Mouse (Mus musculus): Measurements from ENCODE around the gene Cenpx. TPM values are rescaled to one million over a fixed set of nuclear protein-coding genes. Genes with fewer than 3 reads are reported as not detected.

The Cenpx gene
- 97.1 and 99.7 TPM in 2 replicates for polyA plus RNA-seq (2012)

DNA sequence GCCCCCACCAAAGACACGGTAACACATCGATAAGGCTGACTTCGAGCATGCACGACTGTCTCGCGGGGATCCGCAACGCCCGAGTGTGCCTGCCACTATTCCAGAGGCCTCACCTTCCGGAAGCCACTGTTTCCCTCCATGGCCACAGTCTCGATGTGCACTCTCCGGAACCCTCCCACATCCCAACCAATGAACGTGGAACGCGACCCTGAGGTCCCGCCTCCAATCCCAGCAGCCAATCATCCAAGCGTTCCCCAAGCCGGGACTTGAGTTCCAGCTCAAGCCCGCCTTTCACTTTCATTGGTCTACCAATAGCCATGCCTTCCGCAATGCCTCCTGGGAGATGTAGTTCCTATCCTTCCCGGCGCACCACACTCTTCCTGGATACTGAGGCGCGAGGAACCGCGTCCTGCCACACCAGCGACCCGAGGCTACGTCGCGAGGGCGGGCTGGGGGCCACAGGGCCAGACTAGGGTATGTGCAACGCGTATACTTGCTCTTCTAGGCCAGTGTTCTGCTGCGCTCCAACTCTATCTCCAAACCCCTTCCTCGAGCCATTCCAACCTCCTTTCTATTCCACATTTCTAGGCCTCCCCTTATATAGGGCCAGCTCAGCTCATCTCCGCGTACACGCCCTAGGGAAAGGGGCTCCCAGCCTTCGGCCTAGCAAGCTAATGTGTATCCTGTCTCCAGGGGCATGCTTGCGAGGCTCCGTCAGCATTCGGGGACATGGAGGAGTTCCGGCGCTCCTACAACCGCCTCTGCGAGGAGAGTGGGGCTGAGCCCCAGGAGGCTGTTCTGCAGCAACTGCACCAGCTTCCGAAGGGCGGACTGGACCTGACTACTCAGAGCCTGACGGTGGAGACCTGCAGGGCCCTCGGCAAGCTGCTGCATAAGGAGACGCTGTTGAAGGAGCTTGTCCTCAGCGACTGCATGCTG lies at the start of gene Cenpx, which contains the start of gene Lrrc45:
Gene Cenpx, minus strand, starts transcription at position 159 of the 939 bp plus-strand sequence.
Gene Lrrc45, plus strand, starts transcription at position 346 of the 939 bp plus-strand sequence.

DNA sequence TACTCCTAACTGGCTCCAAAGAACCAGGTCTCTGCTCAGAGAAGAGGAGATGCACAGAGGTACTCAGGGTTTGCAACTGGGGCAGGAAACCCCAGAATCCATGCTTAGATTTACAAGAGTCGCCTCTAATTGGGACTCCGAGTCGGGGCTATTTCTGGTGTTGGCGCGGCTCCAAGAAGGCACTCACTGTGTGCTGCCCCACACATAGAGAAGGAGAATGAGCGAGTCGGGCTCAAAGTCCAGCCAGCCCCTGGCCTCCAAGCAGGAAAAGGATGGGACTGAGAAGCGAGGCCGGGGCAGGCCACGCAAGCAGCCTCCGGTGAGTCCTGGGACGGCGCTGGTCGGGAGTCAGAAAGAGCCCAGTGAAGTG lies 49.1 kb upstream of the Cenpx start, which contains the start of gene Hmga1b:
Gene Hmga1b, plus strand, starts transcription at position 123 of the 370 bp plus-strand sequence.

DNA sequence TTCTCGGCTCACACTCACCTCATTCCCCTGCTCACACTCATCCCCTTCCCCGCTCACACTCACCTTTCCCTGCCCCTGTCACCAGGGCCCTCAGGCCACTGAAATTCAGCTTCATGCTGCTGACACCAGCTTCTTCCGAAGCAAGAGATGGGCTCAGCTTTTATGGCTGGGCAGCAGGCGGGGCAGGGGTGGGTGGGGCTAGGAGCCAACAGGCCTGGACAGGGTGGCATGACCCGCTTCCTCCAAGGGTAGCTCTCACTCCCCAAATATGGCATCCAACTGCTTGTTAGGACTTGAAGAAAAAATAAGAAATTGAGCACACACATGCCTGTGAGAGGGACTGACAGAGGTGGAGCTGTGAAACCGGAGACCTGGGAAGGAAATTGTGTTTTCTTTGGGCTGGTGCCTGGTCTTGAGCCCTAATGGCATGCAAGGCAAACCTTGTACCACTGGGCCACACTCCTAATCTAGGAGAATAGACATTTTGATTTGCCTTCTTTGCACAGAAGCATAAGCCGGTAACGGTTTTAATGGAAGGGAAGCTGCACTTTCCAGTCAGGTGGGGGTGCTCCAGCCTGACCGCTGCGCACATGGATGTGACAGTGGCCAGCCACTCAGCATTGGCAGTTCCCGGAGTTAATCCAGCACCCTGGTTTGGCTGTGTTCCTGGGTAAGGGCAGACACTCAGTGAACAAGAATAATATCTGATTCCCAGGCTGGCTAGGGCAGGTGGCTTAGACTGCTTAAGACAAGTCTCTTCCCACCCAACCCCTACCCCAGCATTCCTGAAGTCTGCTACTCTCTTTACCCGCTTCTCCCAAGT lies 18.5 kb upstream of the Cenpx start, which contains the start of gene Cbr2:
Gene Cbr2, minus strand, starts transcription at position 257 of the 823 bp plus-strand sequence.

DNA sequence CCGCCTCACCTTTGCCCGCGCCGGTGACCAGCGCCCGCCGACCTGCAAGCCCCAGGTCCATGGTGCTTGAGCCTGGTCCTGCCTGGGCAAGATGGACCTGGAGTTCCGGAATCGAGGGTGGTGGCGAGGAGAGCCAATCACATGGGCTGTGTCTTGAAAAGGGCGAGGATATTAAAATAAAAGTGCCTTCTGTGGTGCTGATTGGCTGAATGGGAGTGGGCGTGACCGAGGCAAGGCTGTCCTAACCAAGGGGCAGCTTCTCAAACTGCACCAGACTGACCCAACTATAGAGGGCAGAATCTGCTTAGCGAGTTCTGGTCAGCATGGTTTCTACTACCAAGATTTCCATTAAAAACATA lies 13.6 kb upstream of the Cenpx start, which contains the start of gene Dcxr:
Gene Dcxr, minus strand, starts transcription at position 113 of the 359 bp plus-strand sequence.

DNA sequence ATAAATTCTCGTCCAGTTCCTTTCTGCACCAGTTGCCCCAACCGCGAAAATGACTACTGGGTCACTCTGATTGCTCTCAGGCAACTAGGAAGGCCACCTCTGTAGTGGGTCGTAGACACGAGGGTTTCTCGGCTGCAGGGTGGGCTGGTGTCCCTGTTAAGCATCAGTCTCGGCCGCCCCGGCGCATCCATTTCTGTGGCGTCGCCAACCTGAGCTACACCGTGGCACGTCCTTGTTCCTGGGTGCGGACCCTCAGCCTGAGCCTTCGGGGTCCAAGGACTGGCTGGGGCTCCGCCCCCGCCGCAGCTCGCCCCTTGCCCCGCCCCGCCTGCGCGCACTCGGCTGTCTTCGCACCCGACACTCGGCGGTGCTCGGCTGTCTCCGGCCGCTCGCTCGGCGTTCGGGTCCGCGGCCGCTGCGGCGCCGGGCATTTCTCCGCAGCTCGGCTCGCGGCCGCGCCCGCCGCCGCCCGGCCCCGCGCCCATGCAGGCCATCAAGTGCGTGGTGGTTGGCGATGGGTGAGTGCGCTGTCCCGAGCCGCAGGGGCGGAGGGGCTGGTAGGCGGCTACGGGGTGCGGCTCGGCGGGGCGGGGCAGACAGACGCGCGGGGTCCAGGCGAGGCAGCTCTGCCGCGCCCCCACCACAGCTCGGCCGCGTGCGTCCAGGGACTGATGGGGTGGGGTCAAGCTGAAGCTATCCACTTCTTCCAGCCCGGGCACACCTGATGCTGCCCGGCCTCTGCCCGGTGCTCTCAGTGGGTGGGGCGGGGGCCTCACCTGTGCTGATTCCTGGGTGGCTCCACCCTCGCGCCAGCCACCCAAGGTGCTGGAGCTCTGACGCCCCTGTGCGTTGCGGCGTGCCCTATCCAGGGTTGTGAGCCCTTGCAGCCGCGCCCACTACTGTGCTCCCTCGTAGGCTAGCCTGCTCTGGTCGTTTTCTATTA lies 7.9 kb upstream of the Cenpx start, which contains the start of gene Rac3:
Gene Rac3, plus strand, starts transcription at position 347 of the 943 bp plus-strand sequence.

GRCm38 (mm10) chr11:120672687-120673593 lies 40.6 kb downstream of the Cenpx start, which contains the start of gene Aspscr1:
Gene Aspscr1, plus strand, starts transcription at chr11:120672973.

DNA sequence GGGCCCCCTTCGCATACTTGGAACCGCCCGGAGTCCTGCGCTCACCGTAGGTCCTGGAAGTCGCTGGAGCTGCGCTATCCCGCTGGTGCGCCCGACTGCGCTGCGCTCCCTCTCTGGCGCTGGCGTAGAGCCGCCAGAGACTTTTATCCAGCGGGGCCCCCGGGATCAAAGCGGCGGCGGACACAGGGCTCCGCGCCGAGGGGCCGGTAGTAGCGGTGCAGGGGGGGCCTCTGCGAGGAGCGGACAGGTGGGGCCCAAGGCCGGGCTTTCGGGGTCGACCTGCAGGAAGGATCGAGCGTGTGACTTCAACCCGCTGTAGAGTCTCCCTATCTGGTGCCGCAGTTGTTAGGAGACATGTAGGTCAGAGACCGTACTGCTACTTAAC lies 52.5 kb downstream of the Cenpx start, which contains the start of gene Notum:
Gene Notum, minus strand, starts transcription at position 100 of the 385 bp plus-strand sequence.

Other genes with a start within 250 kb of the Cenpx start
- 22.3 and 23.4 TPM in 2 replicates for gene Arl16, start 246.1 kb downstream of the Cenpx start, polyA plus RNA-seq (2012)
- 467 and 483 TPM in 2 replicates for gene Mrpl12, start 229.1 kb downstream of the Cenpx start, polyA plus RNA-seq (2012)
- gene Slc25a10, start 221.9 kb downstream of the Cenpx start, polyA plus RNA-seq (2012): 47.2 and 58.4 TPM in 2 replicates
- not detected in 2 replicates for gene Gcgr, start 183.0 kb downstream of the Cenpx start, polyA plus RNA-seq (2012)
- 170 and 188 TPM in 2 replicates for gene Mcrip1, start 164.0 kb downstream of the Cenpx start, polyA plus RNA-seq (2012)
- gene Ppp1r27, start 162.6 kb downstream of the Cenpx start, polyA plus RNA-seq (2012): 0.24 TPM in 1 of 2 replicates, not detected in the other
- gene P4hb, start 140.5 kb downstream of the Cenpx start, polyA plus RNA-seq (2012): 1,164 and 1,680 TPM in 2 replicates
- gene Arhgdia, start 132.1 kb downstream of the Cenpx start, polyA plus RNA-seq (2012): 1,098 and 1,284 TPM in 2 replicates
- gene Alyref, start 115.4 kb downstream of the Cenpx start, polyA plus RNA-seq (2012): 339 and 360 TPM in 2 replicates
- 111 and 156 TPM in 2 replicates for gene Anapc11, start 115.3 kb downstream of the Cenpx start, polyA plus RNA-seq (2012)
- 1.6 and 2.9 TPM in 2 replicates for gene Npb, start 105.3 kb downstream of the Cenpx start, polyA plus RNA-seq (2012)
- gene Pcyt2, start 95.8 kb downstream of the Cenpx start, polyA plus RNA-seq (2012): 93.8 and 116 TPM in 2 replicates
- gene Sirt7, start 88.5 kb downstream of the Cenpx start, polyA plus RNA-seq (2012): 246 and 280 TPM in 2 replicates
- 51.4 and 66.1 TPM in 2 replicates for gene Mafg, start 80.1 kb downstream of the Cenpx start, polyA plus RNA-seq (2012)
- gene Pycr1, start 70.0 kb downstream of the Cenpx start, polyA plus RNA-seq (2012): 1.2 and 1.5 TPM in 2 replicates
- gene Myadml2, start 65.6 kb downstream of the Cenpx start, polyA plus RNA-seq (2012): 0.05 TPM in 1 of 2 replicates, not detected in the other
- gene Notum, start 52.6 kb downstream of the Cenpx start, polyA plus RNA-seq (2012): 0.17 and 0.18 TPM in 2 replicates
- gene Aspscr1, start 40.8 kb downstream of the Cenpx start, polyA plus RNA-seq (2012): 360 and 376 TPM in 2 replicates
- gene Lrrc45, start 187 bp upstream of the Cenpx start, polyA plus RNA-seq (2012): 59.1 and 87.9 TPM in 2 replicates
- gene Rac3, start 7.7 kb upstream of the Cenpx start, polyA plus RNA-seq (2012): 5.4 and 8.3 TPM in 2 replicates
- gene Dcxr, start 13.5 kb upstream of the Cenpx start, polyA plus RNA-seq (2012): 32.0 and 32.8 TPM in 2 replicates
- not detected in 2 replicates for gene Cbr2, start 18.4 kb upstream of the Cenpx start, polyA plus RNA-seq (2012)
- 38.6 and 45.6 TPM in 2 replicates for gene Hmga1b, start 49.1 kb upstream of the Cenpx start, polyA plus RNA-seq (2012)
- 54.4 and 68.5 TPM in 2 replicates for gene Rfng, start 70.5 kb upstream of the Cenpx start, polyA plus RNA-seq (2012)
- 52.0 and 53.8 TPM in 2 replicates for gene Gps1, start 70.5 kb upstream of the Cenpx start, polyA plus RNA-seq (2012)
- 131 and 148 TPM in 2 replicates for gene Dus1l, start 82.7 kb upstream of the Cenpx start, polyA plus RNA-seq (2012)
- gene Fasn, start 110.8 kb upstream of the Cenpx start, polyA plus RNA-seq (2012): 256 and 260 TPM in 2 replicates
- 5.9 and 8.1 TPM in 2 replicates for gene Ccdc57, start 219.1 kb upstream of the Cenpx start, polyA plus RNA-seq (2012)
- 15.1 and 25.3 TPM in 2 replicates for gene Slc16a3, start 234.7 kb upstream of the Cenpx start, polyA plus RNA-seq (2012)

Measured in megakaryocyte-erythroid progenitor cell, adult 5 weeks (primary cell).